9 mouse cellular contexts compared by ENCODE assay signal in genomic region chrX:36561650-36562049, GRCm38 (mm10). TPM values are rescaled to one million over a fixed set of nuclear protein-coding genes. Genes with fewer than 3 reads are reported as not detected.
DNase-seq lines count a peak whose midpoint lies in the region; ATAC-seq and TF ChIP-seq lines count a peak whose summit lies in the region.
"Had no signal": no experiment of that assay in that cellular context is flagged by ENCODE, and none has a peak within 500 bp of the region (broad histone marks: within the 10 kb centered on the region; RNA-seq: fewer than 3 reads in every experiment).

No protein-coding gene starts in this region.

- POLR2A ChIA-PET in Patski (lab: Charles Lee): no interaction called here

- H3K36me3 ChIP-seq in lung, embryonic 14.5 days (ENCODE audit: insufficient read depth): no peaks in the 10 kb centered on the region
- H3K36me3 ChIP-seq: midbrain, embryonic 12.5 days had no signal

- H3K4me1 ChIP-seq in lung, embryonic 14.5 days (ENCODE audit: insufficient read depth): no peaks in the 10 kb centered on the region
- H3K4me1 ChIP-seq: midbrain, embryonic 12.5 days had no signal

- DNase-seq in Patski (ENCODE audit: low read depth, low spot score): no peak
- peak; percentile 75 to 80 for DNase-seq in cerebellum, postnatal 14 days
- DNase-seq in kidney, postnatal 36 days: peak; percentile 68 to 82
- DNase-seq in lung, embryonic 14.5 days: peak; percentile 85
- peak; percentile 54 for DNase-seq in right cerebral cortex, postnatal 14 days
- DNase-seq in urinary bladder, postnatal 36 days (ENCODE audit: low spot score in 2 of 2): peak; percentile 64 to 70

- in situ Hi-C loops in Patski (cut with MboI; ENCODE audit: low pct_unique_long_range_greater_than_20kb): no loop called here

- H3K4me2 ChIP-seq in lung, embryonic 14.5 days: 0 out of 2 replicates have a peak overlapping the region, but pooled peaks have one; percentile 29
- H3K4me2 ChIP-seq: midbrain, embryonic 12.5 days had no signal

- no peak overlapping the region for H3K4me3 ChIP-seq in lung, embryonic 14.5 days (ENCODE audit: low read depth, low read length)
- H3K4me3 ChIP-seq: midbrain, embryonic 12.5 days had no signal

- H3K9ac ChIP-seq in lung, embryonic 14.5 days: no peak overlapping the region; the same call in 1 of the 2 replicates
- H3K9ac ChIP-seq: midbrain, embryonic 12.5 days had no signal

- peaks cover 41% of the 10 kb centered on the region for H3K27me3 ChIP-seq in Patski
- no peaks in the 10 kb centered on the region for H3K27me3 ChIP-seq in lung, embryonic 14.5 days (ENCODE audit: insufficient read depth, low read length)
- H3K27me3 ChIP-seq: midbrain, embryonic 12.5 days had no signal

- CTCF ChIA-PET in Patski (lab: Charles Lee): interaction anchor here (1.6 kb wide), 1 partner anchor 27 kb away, joined by 7 read pairs; no protein-coding TSS in a partner anchor

- H3K9me3 ChIP-seq in lung, embryonic 14.5 days (ENCODE audit: low read depth, low read length): no peaks in the 10 kb centered on the region
- H3K9me3 ChIP-seq: midbrain, embryonic 12.5 days had no signal

- ATAC-seq in CD4-positive, CD25-positive, alpha-beta regulatory T cell, adult 4 months: peak; percentile 54
- ATAC-seq in Patski: no peak
- peak; percentile 73 for ATAC-seq in granulocyte monocyte progenitor cell, adult 5-6 weeks (replicated peaks; ENCODE audit: poor library complexity, severe bottlenecking)
- ATAC-seq in lung, embryonic 14.5 days (ENCODE audit: insufficient read depth): no peak

- TF ChIP-seq CTCF in Patski (IDR thresholded peaks at IDR 0.05): peak; percentile 65
- peak; percentile 78 for TF ChIP-seq CTCF in lung, embryonic 14.5 days (IDR thresholded peaks at IDR 0.05; ENCODE audit: low read depth)

- WGBS in lung, embryonic 14.5 days: 11% methylated on average over 7 of the region's 7 CpGs

- H3K27ac ChIP-seq in lung, embryonic 14.5 days (ENCODE audit: low read depth): no peak overlapping the region
- H3K27ac ChIP-seq: midbrain, embryonic 12.5 days had no signal

RNA-seq across cellular contexts. Expression of gene Pgrmc1, which starts 36.4 kb away (rescaled TPM):
- polyA plus RNA-seq in CD4-positive, CD25-positive, alpha-beta regulatory T cell, adult 4 months (2017; shearing (Covaris generic)): 10 to 100 TPM; 57.8 to 64.4 TPM
- polyA plus RNA-seq in Patski (2021): 154 TPM
- total RNA-seq in granulocyte monocyte progenitor cell, adult 5-6 weeks (2014; fragmentation: Nextera tagmentation): 29.8 and 43.6 TPM in 2 replicates
- 52.1 and 69.9 TPM in 2 replicates for total RNA-seq in granulocyte monocyte progenitor cell, adult 5-6 weeks (2017)
- 219 and 240 TPM in 2 replicates for polyA plus RNA-seq in lung, embryonic 14.5 days (2014; fragmentation: Nextera tagmentation; extraction: Ambion mirVana)

Comparison
In these comparisons a context has a peak if more than half of its experiments do, and no peak if none do; other contexts are left out.
1. ATAC-seq: peak in CD4-positive, CD25-positive, alpha-beta regulatory T cell, adult 4 months (single experiment) and granulocyte monocyte progenitor cell, adult 5-6 weeks (single experiment); none in Patski (single experiment) and lung, embryonic 14.5 days (single experiment).